Mouse (Mus musculus): ENCODE data around the gene Fbxl17. TPM values are rescaled to one million over a fixed set of nuclear protein-coding genes. Genes with fewer than 3 reads are reported as not detected.

Gene Fbxl17
- polyA plus RNA-seq, 1 experiment from 2014 or later, result 17.4 TPM

DNA sequence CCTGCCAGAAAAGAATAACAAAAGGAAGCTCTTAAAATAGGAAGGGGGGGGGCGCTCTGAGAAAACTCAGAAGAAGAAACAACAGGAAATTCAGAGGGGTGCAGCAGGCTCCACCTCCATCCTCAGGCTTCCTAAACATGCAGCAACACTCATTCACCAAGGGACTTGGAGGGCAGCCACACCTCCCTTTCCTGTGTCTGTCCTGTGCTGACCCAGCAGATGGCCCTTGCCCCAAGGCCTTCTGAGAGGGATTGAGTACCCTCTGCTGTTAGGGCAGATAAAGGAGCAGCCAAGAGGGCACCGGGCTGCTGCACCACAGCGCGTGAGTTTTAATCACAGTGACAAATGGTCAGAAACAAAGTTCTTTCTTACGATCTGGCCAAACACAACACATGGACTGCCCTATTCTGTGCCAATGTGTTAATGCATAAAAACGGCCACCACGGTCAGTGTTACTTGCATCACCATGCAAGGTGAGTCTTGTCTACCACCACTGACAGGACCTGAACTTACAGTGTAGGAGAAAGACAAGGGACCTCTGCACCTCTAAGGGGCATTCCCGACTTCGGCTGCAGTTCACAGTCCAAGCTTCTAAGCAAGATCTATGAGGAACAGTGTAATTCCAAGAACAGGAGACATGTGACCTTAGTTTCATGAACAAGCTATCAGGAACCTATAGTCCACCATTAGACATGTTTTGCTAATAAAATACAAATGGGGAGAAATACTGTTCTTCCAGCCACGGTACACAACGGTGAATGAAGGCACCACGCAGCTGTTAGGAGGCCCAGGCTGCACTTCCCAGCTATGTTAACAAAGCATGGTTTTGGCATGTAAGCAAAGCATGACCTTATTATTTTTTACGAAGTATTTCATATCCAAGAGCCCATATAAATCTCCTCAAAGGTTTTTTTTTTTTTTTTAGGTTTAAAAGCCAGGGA, 96.8 kb downstream of the Fbxl17 start:
- Histone ChIP-seq H3K4me1 (ENCODE audit: control insufficient read depth in 2 of 2, insufficient read depth in 2 of 2, low read length in 2 of 2) (peaks cover 3 to 21% of the 10 kb centered on the region in 2 experiments; a peak in 3 of 4 replicates), H3K9me3 (ENCODE audit: control insufficient read depth, low read length) (no peaks in the 10 kb centered on the region), H3K36me3 (ENCODE audit: control insufficient read depth, insufficient read depth, low read length) (no peaks in the 10 kb centered on the region), H3K4me2 (ENCODE audit: low read length) (no peak overlapping the region), H3K27me3 (ENCODE audit: control insufficient read depth, insufficient read depth, low read length) (no peaks in the 10 kb centered on the region), H3K27ac (replicated peaks in 1 of 2; ENCODE audit: control insufficient read depth in 1 of 2, insufficient read depth in 1 of 2, low read depth in 2 of 2, low read length in 2 of 2) (no peak overlapping the region), H3K4me3 (ENCODE audit: control insufficient read depth in 1 of 2, insufficient read depth in 1 of 2, low read depth in 1 of 2, low read length in 2 of 2) (no peak overlapping the region), H3K9ac (ENCODE audit: low read length) (no peak overlapping the region)
- 76% methylated on average over 13 of the region's 13 CpGs for WGBS
- no peak; the same call in 1 of the 2 replicates for ATAC-seq (ENCODE audit: insufficient number of reproducible peaks, insufficient read depth, low FRiP score, low read depth)

DNA sequence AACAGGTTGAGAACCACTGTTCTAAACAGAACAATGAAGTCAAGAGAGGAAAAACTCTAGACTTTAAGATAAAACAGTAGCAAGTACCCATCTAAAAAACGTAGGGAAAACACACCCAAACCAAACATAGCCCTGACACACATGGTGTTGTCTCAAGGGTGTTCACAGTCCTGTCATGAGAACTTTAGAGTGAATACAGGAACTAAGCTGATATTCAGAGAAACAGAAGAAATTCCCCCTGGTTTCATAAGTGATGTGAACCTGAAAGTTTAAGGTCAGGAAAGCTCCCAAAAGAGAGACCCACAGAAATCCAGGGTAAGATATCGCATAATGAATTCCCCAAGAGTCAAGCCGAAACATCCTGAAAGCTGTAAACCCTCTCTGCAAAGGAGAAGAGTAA, 97.6 kb downstream of the Fbxl17 start:
- H3K9ac ChIP-seq (ENCODE audit: low read length), result no peak overlapping the region
- no peak overlapping the region for H3K4me3 ChIP-seq (ENCODE audit: control insufficient read depth in 1 of 2, insufficient read depth in 1 of 2, low read depth in 1 of 2, low read length in 2 of 2)
- peaks cover 3 to 21% of the 10 kb centered on the region in 2 experiments; a peak in 3 of 4 replicates for H3K4me1 ChIP-seq (ENCODE audit: control insufficient read depth in 2 of 2, insufficient read depth in 2 of 2, low read length in 2 of 2)
- H3K4me2 ChIP-seq (ENCODE audit: low read length), result no peak overlapping the region
- ATAC-seq (ENCODE audit: insufficient number of reproducible peaks, insufficient read depth, low FRiP score, low read depth), result no peak
- no peaks in the 10 kb centered on the region for H3K27me3 ChIP-seq (ENCODE audit: control insufficient read depth, insufficient read depth, low read length)
- H3K36me3 ChIP-seq (ENCODE audit: control insufficient read depth, insufficient read depth, low read length), result no peaks in the 10 kb centered on the region
- no peaks in the 10 kb centered on the region for H3K9me3 ChIP-seq (ENCODE audit: control insufficient read depth, low read length)
- 64% methylated on average over 3 of the region's 3 CpGs for WGBS
- no peak overlapping the region; a peak in 1 of 4 replicates for H3K27ac ChIP-seq (replicated peaks in 1 of 2; ENCODE audit: control insufficient read depth in 1 of 2, insufficient read depth in 1 of 2, low read depth in 2 of 2, low read length in 2 of 2)

DNA sequence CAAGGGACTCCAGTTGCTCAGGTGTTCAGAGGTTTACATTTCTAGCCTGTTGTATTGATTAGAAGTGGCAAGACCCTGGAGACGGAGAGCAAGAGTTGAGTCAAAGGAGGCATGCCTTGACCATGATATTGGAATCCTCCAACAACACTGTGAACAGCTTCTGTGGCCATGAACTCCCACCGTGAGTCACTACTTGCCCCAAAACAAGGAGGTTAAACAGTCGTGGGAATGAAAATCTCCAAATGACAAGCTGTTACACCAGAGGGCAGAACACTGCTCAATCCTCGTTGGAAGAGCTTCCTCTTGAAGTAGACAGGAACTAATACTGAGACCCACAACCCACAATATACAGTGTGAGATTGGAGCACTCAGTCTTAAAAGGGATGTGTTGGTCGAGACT, 99.2 kb downstream of the Fbxl17 start:
- no peak overlapping the region for H3K9ac ChIP-seq (ENCODE audit: low read length)
- H3K27ac ChIP-seq (replicated peaks in 1 of 2; ENCODE audit: control insufficient read depth in 1 of 2, insufficient read depth in 1 of 2, low read depth in 2 of 2, low read length in 2 of 2), result no peak overlapping the region
- H3K4me1 ChIP-seq (ENCODE audit: control insufficient read depth in 2 of 2, insufficient read depth in 2 of 2, low read length in 2 of 2), result peaks cover 3 to 12% of the 10 kb centered on the region in 2 experiments; a peak in 2 of 4 replicates
- WGBS, result 77% methylated on average over 5 of the region's 5 CpGs
- H3K4me2 ChIP-seq (ENCODE audit: low read length), result no peak overlapping the region
- H3K4me3 ChIP-seq (ENCODE audit: control insufficient read depth in 1 of 2, insufficient read depth in 1 of 2, low read depth in 1 of 2, low read length in 2 of 2), result no peak overlapping the region
- no peaks in the 10 kb centered on the region for H3K36me3 ChIP-seq (ENCODE audit: control insufficient read depth, insufficient read depth, low read length)
- no peak for ATAC-seq (ENCODE audit: insufficient number of reproducible peaks, insufficient read depth, low FRiP score, low read depth)
- H3K27me3 ChIP-seq (ENCODE audit: control insufficient read depth, insufficient read depth, low read length), result no peaks in the 10 kb centered on the region
- H3K9me3 ChIP-seq (ENCODE audit: control insufficient read depth, low read length), result no peaks in the 10 kb centered on the region

DNA sequence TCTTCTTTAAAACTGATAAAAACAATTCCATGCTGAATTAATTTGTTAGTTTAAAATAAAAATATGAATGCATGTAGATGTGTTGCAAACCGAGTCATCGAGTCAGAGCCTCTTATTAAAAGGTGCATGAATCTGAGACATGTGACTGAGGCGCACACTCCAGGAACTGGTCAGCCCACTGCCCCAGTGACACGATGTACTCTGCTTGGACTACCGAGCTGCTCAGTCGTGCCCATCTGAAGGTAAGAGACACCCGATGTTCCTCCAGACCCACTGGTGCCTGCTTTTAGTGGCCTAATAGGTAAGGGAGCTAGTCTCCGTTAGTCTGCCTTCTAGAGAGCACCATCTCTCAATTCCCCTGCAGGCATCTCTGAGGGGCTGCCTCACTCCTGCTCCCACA, 100.0 kb downstream of the Fbxl17 start:
- Histone ChIP-seq H3K27me3 (ENCODE audit: control insufficient read depth, insufficient read depth, low read length) (no peaks in the 10 kb centered on the region), H3K4me1 (ENCODE audit: control insufficient read depth in 2 of 2, insufficient read depth in 2 of 2, low read length in 2 of 2) (peaks cover 3 to 4% of the 10 kb centered on the region in 2 experiments; a peak in 2 of 4 replicates), H3K9me3 (ENCODE audit: control insufficient read depth, low read length) (no peaks in the 10 kb centered on the region), H3K4me3 (ENCODE audit: control insufficient read depth in 1 of 2, insufficient read depth in 1 of 2, low read depth in 1 of 2, low read length in 2 of 2) (no peak overlapping the region), H3K36me3 (ENCODE audit: control insufficient read depth, insufficient read depth, low read length) (no peaks in the 10 kb centered on the region), H3K9ac (ENCODE audit: low read length) (no peak overlapping the region), H3K27ac (replicated peaks in 1 of 2; ENCODE audit: control insufficient read depth in 1 of 2, insufficient read depth in 1 of 2, low read depth in 2 of 2, low read length in 2 of 2) (no peak overlapping the region), H3K4me2 (ENCODE audit: low read length) (no peak overlapping the region)
- no peak for ATAC-seq (ENCODE audit: insufficient number of reproducible peaks, insufficient read depth, low FRiP score, low read depth)
- 88% methylated on average over 8 of the region's 8 CpGs for WGBS

DNA sequence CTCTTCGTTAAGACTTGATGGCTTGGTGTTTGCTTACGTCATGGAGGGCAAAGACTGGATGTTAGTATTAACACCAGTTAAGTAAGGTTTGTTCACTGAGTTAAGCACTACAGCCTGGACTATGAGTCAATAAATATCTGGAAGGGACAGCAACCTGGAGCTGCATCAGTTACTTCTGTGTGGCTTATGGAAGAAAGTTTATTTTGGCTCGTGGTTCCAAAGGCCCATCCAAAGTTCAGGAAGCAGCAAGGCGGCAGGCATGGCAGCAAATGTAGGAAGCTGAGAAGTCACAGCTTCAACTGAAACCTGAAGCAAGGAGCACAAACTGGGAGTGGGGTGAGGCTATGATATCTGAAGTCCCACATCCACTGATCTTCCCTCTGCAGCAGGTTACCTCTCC, 108.3 kb downstream of the Fbxl17 start:
- H3K27me3 ChIP-seq (ENCODE audit: control insufficient read depth, insufficient read depth, low read length), result no peaks in the 10 kb centered on the region
- H3K9ac ChIP-seq (ENCODE audit: low read length), result no peak overlapping the region
- no peaks in the 10 kb centered on the region for H3K36me3 ChIP-seq (ENCODE audit: control insufficient read depth, insufficient read depth, low read length)
- H3K4me1 ChIP-seq (ENCODE audit: control insufficient read depth in 2 of 2, insufficient read depth in 2 of 2, low read length in 2 of 2), result peaks cover 0 to 3% of the 10 kb centered on the region in 2 experiments; a peak in 1 of 4 replicates
- no peak overlapping the region for H3K4me2 ChIP-seq (ENCODE audit: low read length)
- H3K4me3 ChIP-seq (ENCODE audit: control insufficient read depth in 1 of 2, insufficient read depth in 1 of 2, low read depth in 1 of 2, low read length in 2 of 2), result no peak overlapping the region
- ATAC-seq (ENCODE audit: insufficient number of reproducible peaks, insufficient read depth, low FRiP score, low read depth), result no peak
- no peaks in the 10 kb centered on the region for H3K9me3 ChIP-seq (ENCODE audit: control insufficient read depth, low read length)
- H3K27ac ChIP-seq (replicated peaks in 1 of 2; ENCODE audit: control insufficient read depth in 1 of 2, insufficient read depth in 1 of 2, low read depth in 2 of 2, low read length in 2 of 2), result no peak overlapping the region
- 78% methylated on average over 4 of the region's 4 CpGs for WGBS

DNA sequence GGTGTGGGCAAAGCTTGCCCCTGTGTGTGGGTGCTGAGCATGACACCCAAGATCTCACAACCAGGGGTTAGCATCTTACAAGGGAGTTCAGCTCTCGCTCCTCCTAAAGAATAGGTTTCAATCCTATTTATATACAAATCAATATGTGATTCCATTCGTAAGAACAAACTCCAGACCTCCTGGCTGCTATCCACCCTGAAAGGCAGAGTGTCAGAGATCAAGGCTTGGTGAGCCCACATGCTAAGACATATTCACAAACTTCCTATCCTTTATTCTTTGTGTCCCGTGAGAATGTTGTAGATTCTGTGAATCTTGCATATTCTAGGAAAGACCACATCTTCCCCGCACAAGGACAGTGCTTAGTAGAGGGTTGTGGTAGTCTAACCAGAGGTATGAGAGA, 108.9 kb downstream of the Fbxl17 start:
- H3K4me2 ChIP-seq (ENCODE audit: low read length), result no peak overlapping the region
- H3K9me3 ChIP-seq (ENCODE audit: control insufficient read depth, low read length), result no peaks in the 10 kb centered on the region
- no peak overlapping the region for H3K9ac ChIP-seq (ENCODE audit: low read length)
- no peaks in the 10 kb centered on the region for H3K36me3 ChIP-seq (ENCODE audit: control insufficient read depth, insufficient read depth, low read length)
- no peaks in the 10 kb centered on the region for H3K27me3 ChIP-seq (ENCODE audit: control insufficient read depth, insufficient read depth, low read length)
- no peak overlapping the region for H3K27ac ChIP-seq (replicated peaks in 1 of 2; ENCODE audit: control insufficient read depth in 1 of 2, insufficient read depth in 1 of 2, low read depth in 2 of 2, low read length in 2 of 2)
- WGBS, result 87% methylated on average over 4 of the region's 4 CpGs
- H3K4me1 ChIP-seq (ENCODE audit: control insufficient read depth in 2 of 2, insufficient read depth in 2 of 2, low read length in 2 of 2), result peaks cover 0 to 3% of the 10 kb centered on the region in 2 experiments; a peak in 1 of 4 replicates
- ATAC-seq (ENCODE audit: insufficient number of reproducible peaks, insufficient read depth, low FRiP score, low read depth), result no peak
- H3K4me3 ChIP-seq (ENCODE audit: control insufficient read depth in 1 of 2, insufficient read depth in 1 of 2, low read depth in 1 of 2, low read length in 2 of 2), result no peak overlapping the region

DNA sequence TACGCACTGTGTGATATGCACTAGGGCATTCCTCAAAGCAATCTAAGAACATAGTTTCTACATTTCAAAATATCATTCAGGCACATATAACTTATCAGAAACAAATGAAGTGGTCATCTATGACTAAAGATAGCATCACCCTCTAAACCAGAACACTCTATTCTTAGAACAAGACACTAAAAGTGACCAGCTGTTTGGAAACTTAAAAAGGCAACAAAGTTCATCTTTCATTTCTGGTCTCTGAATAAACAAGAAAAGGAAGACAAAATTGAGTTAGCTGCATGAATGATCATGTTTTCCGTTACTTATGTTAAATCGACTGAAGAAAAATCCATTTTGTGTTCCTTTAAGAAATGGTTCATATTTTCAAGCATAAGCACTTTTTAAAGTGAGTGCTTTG, 128.8 kb downstream of the Fbxl17 start:
- H3K36me3 ChIP-seq (ENCODE audit: control insufficient read depth, insufficient read depth, low read length), result no peaks in the 10 kb centered on the region
- H3K4me2 ChIP-seq (ENCODE audit: low read length), result no peak overlapping the region
- H3K27me3 ChIP-seq (ENCODE audit: control insufficient read depth, insufficient read depth, low read length), result no peaks in the 10 kb centered on the region
- H3K4me3 ChIP-seq (ENCODE audit: control insufficient read depth in 1 of 2, insufficient read depth in 1 of 2, low read depth in 1 of 2, low read length in 2 of 2), result no peak overlapping the region
- 0 out of 2 replicates have a peak, but pooled peaks cover 1% of the 10 kb centered on the region for H3K9me3 ChIP-seq (ENCODE audit: control insufficient read depth, low read length)
- no peak overlapping the region for H3K9ac ChIP-seq (ENCODE audit: low read length)
- WGBS, result 72% methylated on average over 3 of the region's 3 CpGs
- H3K4me1 ChIP-seq (ENCODE audit: control insufficient read depth in 2 of 2, insufficient read depth in 2 of 2, low read length in 2 of 2), result peaks cover 9 to 11% of the 10 kb centered on the region in 2 experiments; a peak in 3 of 4 replicates
- 0 out of 4 replicates have a peak overlapping the region, but pooled peaks of 1 of the 2 experiments have one; percentile 37 for H3K27ac ChIP-seq (replicated peaks in 1 of 2; ENCODE audit: control insufficient read depth in 1 of 2, insufficient read depth in 1 of 2, low read depth in 2 of 2, low read length in 2 of 2)
- no peak for ATAC-seq (ENCODE audit: insufficient number of reproducible peaks, insufficient read depth, low FRiP score, low read depth)

All from heart, embryonic 14.5 days (tissue).